Mouse (Mus musculus) urinary bladder, postnatal 14 days (tissue): ENCODE data around the gene Ssbp2.

ENCODE experiments used
- DNase-seq: peaks from one replicate; pipeline ENCODE4 v3.0.0; 2021; ENCODE audit warnings: low spot score

The Ssbp2 gene

DNA sequence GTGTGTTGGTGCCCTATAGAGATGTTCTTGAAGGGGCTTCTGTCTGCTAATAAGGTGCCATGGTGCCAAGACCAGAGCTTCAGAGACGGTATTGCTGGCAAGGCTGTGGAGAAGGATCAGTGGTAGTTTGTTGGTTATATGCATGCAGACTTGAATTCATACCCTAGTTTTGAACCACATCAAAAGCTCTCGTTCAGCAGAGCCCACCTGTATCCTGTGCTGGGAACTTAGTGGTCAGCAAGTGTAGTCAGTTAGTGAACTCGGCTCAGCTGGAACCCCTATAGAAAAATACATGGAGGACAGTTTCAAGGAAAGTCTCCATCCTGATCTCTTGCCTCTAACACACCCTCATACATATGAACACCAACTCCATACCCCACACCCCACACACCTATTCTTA lies 69.7 kb downstream of the Ssbp2 start:
- no peak for DNase-seq

DNA sequence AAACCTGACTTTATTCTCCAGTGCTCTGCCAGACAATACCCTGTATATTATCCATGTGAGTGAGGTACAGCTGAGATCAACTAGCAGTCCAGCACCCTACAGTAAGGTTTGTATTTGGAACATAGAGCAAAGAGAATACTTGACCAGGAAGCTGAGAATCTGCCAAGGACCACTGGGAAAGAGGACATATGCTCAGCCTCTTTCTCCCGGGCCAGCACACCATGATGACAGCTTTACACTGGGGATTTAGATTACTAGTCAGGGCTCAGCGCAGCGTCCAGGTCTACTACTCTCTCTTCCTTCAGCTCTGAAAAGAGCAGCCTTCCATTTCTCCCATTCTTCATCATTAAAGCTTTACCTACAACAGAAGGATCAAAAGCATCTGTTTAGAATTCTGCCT lies 76.6 kb downstream of the Ssbp2 start:
- no peak for DNase-seq

DNA sequence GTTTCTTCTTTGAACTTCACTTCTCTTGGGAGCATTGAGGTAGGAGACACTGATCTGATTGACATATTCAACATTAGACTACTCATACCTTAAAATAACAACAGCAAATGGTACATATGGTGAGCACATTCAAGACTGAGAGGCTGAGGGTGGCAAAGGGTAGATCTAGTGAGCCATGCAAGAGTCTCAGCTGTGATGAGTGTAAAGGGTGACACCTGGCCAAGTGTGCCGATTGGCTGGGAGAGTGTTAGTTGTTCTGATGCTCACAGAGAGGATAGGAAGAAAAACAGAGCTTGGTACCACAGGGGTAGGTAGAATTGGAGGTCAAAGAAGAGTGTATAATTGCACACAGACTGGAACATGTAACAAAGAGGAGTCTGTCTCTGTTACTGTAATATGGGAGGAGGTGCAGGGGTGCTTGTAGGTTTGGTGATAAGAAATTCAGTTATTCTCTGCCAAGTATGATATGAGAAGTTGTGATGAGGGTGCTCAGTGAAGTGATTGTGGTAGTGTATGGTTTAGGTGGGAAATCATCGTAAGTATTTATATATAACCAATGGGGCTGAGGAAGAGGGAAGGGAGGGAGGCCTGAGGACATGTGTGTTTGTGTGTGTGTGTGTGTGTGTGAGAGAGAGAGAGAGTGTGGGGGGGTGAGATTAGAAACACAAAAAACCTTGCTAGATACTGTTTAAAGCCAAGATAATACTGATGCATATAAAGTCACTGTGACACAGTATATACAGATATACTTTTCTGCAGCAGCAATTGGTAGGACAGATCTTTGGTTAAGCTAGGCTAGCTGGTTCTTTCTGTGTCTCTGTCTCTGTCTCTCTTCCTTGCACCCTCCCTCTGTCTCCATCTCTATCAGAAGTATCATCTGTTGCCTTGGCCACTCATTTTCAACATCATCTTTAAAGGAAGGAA lies 80.3 kb downstream of the Ssbp2 start:
- DNase-seq = no peak

DNA sequence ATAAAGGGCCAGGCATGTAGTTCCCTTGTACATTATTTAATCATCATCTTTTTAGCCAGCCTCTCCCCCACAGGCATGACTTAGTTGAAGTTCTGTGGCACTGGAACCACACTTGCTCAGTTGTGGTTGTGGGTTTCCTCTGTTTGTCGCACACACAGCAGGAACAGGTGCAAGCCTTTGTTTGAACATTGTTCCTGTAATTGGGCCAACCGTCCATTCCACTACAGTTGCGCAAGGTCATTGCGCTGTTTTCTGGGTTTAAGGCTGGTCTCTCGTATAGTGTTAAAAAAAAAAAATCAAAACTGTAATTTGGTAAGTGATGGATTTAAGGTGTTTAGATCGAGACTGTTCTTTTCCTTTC lies 81.0 kb downstream of the Ssbp2 start:
- no peak for DNase-seq

DNA sequence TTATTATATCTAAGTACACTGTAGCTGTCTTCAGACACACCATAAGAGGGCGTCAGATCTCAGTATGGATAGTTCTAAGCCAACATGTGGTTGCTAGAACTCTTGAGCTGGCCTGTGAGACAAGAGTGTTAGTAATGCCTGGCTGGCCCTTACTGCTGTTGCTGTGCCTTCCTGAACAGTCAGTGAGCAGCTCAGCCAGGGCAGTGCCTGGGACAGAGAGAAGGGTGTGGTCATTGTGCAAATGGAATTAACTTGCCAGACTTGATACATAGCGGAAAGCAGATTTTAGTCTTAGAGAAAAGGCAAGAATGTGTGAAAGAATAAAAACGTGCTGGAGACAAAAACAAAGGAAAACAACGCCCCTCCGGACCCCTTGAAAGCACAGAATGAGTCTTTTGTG lies 83.5 kb downstream of the Ssbp2 start:
- DNase-seq = peak; percentile 17

DNA sequence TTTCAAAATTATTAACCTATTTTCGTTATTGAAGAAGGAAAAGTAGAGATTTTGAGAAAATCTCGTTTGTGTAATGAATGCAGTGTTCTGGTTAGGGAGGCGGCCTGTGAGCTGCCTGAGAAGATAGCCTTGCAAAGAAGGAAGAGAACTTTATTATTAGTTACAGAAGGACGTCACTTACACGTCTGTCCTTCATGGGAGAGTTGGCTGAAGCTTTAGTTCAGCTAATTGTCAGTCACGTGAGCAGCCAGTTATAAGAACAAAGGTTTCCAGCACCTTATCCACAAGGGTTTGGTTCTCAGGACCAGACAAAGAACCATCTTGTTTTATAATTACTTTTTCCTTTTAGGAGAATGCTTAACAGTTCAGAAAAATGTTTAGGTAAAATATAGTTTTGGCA lies 104.0 kb downstream of the Ssbp2 start:
- no peak for DNase-seq

DNA sequence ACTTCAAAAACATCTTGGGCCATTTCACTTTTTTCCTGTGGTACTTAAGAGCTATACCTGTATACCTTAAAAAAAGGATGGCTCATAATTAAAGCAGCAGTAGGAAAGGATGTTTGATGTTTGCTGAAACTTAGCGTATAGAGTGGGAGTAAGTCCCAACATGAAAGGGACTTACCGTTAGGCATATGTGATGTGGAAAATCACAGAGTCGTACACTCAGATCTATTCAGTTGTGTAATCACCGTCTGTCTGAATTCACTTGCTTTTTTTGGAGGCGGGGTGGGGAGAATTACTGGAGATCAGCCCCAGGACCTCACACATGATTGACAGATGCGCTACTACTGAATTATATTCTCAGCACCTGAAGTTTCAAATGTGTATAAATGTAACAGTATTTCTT lies 104.7 kb downstream of the Ssbp2 start:
- DNase-seq = no peak

DNA sequence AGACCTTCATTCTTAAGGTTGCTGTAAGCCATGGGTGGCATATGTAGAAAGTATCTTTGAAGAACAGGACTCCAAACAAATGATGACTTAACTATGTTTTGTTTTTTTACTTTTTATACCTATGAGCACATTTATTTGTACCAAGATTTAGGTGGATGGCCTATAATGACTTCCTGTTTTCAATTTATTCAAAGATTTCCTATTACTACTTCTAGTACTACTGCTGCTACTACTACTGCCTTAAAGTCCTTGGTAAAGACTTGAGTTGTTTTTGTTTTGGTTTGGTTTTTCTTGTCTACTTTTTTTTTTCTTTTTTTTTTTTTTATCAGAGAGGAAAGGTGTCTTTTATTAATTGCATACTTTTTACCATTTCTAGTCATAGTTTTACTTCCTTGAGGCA lies 121.4 kb downstream of the Ssbp2 start:
- DNase-seq = no peak

DNA sequence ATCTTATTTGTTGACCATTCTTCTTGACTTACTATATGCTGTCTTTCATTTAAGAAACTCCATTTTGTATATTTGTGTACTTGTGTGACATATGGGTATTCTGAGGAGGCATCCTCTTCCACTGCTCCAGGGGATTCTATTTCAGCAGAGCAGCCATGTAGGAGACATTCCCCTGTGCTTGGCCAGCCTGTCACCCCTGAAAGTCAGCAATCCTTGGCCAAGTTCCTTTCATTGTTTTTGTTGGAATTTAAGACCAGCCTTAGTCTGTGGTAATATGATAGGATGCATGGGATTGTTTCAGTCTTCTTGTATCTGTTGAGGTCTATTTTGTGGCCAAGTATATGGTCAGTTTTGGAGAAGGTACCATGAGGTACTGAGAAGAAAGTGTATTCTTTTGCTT lies 122.1 kb downstream of the Ssbp2 start:
- DNase-seq = no peak

DNA sequence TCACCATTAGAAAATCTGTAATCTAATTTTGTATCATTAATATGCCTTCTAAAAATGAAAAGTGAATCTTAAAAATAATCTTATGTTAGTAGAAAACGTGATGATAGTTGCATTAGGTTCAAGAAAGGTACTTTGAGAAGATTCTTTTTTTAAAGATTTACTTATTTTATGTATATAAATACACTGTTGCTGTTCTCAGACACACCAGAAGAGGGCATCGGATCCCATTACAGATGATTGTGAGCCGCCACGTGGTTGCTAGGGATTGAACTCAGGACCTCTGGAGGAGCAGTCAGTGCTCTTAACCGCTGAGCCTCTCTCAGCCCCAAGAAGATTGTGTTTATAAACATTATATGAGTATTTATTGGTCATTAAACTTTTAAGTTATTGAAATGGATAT lies 126.3 kb downstream of the Ssbp2 start:
- no peak for DNase-seq

DNA sequence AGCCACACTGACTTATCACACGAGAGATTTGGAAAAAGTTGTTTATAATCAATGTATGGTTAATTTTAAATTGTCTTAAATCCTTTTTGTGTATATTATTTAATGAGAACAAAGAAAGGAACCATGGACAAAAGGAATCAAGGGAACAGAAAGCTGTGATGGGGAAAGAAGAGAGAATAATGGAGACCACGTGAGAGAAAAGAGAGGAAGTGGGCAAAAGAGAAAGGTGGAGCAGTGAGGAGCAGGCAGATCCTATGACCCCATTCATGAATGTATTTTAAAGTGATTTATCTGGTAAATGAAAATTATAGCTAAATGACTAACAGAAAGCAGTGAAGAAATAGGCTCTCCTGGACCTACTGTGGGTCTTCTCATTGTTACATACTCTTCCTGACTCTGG lies 128.4 kb downstream of the Ssbp2 start:
- DNase-seq = no peak

DNA sequence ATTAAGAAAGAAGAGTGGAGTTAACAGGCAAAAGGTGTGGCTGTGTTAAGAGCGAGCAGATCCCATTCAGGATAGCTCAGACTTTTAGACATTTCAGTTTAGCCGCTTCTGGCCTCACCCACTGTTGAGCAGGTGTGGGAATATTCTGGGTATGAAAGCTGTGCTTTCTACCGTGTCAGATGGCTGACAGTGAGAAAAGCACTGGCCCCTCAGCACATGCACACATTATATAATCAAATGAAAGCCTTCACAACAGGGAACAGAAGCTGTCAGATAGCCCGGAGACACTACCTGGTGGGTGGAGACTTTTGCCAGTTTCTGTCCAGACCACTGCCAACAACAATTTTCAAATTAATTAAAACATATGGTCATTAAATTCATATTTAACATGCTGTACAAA lies 131.8 kb downstream of the Ssbp2 start:
- no peak for DNase-seq

DNA sequence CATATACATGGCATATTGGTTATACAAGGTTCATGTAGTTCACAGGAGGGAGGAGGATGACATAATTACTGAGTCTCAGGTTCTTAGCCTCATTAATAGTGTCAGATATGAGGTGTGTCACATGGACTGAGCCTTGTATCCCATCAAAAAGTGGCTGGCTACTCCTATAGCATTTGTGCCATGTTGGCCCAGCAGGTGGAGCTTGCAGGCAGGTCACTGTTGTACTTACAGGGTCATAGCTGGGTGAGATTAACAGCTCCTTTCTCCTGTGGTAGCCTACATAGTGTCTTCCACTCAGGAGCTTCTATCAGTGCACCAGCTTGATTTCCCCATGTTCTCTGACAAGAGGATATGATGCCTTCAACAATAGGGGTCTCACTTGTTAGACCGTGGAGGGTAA lies 135.2 kb downstream of the Ssbp2 start:
- no peak for DNase-seq

DNA sequence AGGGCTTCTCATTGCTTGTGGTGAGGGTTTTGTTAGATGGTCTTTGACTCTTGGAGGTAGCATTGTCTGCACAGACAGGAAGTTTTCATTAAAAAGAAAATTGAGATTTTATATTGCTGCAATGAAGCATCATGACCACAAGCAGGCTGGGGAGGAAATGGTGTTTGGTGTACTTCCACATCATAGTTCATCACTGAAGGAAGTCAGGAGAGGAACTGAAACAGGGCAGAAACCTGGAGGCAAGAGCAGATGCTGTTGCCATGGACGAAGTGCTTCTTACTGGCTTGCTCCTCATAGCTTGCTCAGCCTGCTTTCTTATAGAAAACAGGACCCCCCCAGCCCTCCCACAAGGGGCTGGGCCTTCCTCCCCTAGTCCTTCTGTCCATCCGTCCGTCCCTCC lies 139.5 kb downstream of the Ssbp2 start:
- DNase-seq = no peak

DNA sequence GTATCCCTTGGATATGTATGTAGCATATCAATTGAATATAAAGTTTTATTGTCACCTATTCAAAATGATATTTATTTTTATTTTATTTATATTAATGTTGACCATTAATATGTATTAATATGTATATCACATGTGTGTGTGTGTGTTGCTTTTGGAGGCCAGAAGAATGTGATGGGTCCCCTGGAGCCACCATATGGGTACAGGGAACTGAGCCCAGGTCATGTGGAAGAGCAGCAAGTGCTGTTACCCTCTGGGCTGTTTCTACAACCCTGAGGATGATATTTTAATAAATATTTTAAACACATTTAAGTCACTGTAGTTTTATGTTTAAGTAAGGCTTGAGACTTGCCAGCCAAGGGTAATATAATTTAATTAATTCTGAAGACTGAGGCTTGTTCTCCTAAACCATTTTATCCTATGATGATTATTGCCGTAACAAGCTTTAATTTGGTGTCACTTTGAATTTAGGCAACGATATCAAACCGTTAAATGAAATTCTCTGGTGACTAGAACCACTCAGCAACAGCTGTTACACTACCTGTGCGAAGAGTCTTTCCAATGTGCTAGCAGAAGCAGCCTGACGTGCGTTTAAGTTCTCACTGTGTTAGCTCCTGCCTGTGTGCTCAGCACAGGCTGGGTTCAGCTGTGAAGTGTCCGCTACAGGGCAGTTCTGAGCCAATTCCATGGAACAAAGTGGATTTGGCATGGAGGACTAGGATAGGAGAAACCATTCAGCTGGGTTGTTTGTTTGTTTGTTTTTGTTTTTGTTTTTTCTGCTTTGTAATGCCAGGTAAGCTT lies 145.2 kb downstream of the Ssbp2 start:
- no peak for DNase-seq

DNA sequence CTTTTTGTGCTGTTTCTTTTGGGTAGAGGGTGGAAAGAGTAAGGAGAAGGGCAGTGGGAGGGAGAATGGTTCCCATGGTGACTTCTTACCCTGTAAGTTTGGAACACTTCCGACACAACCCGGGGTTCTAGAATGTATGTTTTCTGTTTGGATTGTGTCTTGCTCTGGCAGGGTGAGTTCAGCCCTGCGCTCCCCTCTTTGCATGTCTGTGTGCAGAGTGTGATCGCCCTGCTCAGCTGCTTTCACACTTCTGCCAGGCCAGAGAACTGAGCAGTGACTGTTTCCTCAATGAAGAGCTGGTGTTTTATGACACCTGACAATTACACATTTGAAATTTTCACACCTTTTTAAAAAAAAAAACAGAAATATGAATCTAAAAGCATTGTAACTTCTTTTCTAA lies 150.5 kb downstream of the Ssbp2 start:
- DNase-seq = no peak

DNA sequence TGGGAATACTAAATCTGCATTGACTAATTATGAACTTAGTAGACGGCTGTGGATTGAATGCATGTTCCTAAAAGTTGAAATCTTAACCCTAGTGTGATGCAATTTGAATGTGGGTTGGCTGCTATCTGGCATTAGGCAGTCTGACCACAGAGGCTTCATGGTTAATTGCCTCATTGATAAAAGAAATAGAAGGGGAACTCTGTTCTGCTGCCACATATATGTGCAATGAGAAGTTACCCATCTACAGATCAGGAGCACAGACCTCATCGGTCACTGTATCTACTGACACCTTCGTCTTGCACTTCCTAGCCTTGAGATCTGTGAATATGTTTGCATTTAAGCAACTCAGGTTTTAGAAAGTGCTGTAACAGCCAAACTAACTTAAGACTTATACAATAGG lies 151.8 kb downstream of the Ssbp2 start:
- no peak for DNase-seq

DNA sequence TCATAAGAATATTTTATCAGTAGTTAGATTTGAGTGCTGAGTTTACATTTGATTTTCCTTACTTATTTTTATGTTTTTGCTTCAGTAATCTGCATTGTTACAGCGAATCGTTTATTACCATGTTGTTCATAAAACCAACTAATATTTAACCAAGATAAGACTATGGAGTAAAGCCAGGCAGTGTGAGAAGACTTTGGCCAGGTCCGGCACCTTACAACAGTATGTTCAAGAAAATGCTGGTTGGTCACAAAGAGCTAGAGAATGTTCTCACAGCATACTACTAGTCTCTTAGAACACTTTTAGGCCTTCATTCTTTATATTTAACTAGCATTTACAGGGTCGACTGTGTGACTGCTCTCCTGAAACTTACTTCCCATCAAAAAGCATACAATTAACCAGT lies 152.5 kb downstream of the Ssbp2 start:
- no peak for DNase-seq

DNA sequence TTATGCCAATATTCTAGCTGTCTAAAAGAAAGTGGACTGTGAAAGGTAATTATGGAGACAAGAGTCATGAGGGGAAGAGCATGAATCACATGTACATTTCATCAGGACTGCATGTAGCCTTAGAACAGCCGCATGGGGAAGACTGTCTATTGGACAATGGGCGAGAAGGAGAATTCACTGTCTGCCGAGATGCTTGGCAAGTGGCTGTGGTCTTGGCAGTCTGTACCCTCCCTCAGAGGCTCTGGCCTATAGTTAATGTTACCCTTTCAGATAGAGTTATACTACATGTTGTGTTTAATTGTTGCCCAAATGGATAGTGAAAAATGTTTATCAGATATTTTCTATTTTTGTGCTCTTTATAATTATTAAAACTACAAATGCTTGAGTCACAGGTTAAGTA lies 156.0 kb downstream of the Ssbp2 start:
- DNase-seq = no peak

DNA sequence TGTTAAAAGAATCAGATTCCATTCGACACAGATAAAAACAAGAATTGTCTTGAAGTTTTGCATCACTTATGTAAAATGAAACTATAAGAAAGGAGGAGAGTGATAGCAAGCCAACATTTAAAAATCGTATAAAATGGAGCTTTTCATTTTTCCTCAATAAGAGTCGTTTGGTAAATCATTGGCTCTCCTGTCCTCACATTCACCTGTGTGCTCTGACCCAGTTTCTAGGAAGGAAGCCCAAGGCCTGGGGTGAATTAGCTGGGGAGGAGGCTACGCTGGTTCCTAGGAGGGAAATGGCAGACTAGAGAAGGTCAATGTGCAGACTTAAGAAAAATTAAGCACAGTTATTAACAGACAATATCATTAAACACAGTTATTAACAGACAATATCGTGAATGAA lies 156.8 kb downstream of the Ssbp2 start:
- no peak for DNase-seq

DNA sequence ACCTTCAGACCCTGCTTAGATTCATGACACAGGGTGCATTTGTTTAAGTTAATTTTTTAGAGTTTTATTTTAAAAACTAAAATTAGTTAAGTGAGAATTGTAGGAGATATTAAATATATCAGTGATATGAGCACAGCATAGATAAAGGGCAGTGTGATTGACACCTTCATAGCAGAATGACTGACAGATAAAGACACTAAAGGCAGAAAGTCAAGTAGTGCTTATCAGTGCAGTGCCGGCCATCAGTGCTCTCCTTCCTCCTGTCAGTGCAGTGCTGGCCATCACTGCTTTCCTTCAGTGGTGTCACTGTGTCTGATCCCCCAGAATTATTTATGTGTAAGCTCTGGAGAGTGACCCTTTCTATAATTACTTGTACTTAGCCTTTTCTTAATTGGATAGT lies 159.3 kb downstream of the Ssbp2 start:
- DNase-seq = no peak

DNA sequence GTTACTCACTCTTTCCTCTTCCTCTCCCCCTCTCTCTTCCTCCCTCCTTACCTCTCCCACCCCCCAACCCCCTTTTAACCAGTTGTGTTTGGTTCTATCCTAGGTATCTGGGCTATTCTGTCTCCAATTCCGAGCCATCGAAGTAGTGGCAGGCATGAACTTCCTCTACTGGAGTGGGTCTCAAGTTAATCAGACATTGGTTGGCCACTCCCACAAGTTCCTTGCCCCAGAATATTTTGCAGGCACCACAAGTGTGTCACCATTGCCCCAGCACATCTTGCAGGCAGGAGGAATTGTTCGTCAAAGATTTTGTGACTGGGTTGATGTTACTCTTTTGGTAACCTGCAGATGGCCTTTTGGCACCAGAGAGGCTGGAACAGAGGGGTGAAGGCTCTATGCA lies 160.5 kb downstream of the Ssbp2 start:
- DNase-seq = no peak

DNA sequence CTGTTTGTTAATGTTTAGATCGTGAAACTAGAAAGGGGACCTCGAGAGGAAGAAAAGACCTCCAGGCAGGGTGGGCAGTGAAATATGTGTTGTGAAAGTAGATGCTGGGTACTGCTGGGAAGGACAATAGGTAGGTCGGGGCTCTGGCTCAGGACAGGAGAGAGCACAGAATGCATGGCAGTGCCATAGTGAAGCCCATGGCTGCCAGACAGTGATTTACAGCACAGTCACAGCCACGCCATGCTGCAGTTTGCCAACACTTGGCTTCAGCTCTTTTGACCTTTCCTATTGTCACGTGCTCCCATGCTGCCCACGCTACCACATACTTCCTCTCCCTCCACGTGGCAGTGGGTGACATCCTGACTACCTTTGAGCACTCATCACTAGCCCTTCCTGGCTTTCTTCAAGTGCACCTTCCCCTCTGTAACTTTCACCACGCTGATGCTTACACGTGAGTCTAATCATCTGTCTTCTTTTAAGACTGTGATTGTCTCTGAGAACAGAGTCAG lies 171.3 kb downstream of the Ssbp2 start:
- no peak for DNase-seq
